Mouse (Mus musculus): Measurements from ENCODE around the gene Gm3532.
"Not testable (repeated sequence)": the region's sequence is repeated elsewhere in the genome, so short reads cannot be mapped to it uniquely, and the experiment has no call there.

Gene Gm3532

GRCm38 (mm10) chr14:5538196-5538595 is at the start of gene Gm3532:
Gm3532 (plus strand) TSS chr14:5538496.
- DNase-seq (ENCODE audit: low spot score in 2 of 2): not testable (repeated sequence)

GRCm38 (mm10) chr14:5501374-5501773 is 36.9 kb upstream of the Gm3532 start, which contains the start of gene Gm3488:
Gm3488 (plus strand) TSS chr14:5501674.
- DNase-seq (ENCODE audit: low spot score in 2 of 2): not testable (repeated sequence)
